Mouse (Mus musculus): ENCODE measurements at regions not wholly inside any gene's neighbourhood (a gene's known extent, or its start where the extent isn't known, plus 50 kb on each side); places are given as distances from the start of the nearest gene placed in this dataset.

GRCm38 (mm10) chr7:39866674-39867428, 349.3 kb downstream of the Zfp619 start:
- no peak for DNase-seq (ENCODE audit: low spot score in 2 of 2)

GRCm38 (mm10) chr7:39867451-39867850, 349.9 kb downstream of the Zfp619 start:
- no peak for DNase-seq (ENCODE audit: low spot score in 2 of 2)

- no peak for DNase-seq (ENCODE audit: low spot score in 2 of 2)
Measured at GRCm38 (mm10) chr7:39882113-39882512, 364.5 kb downstream of the Zfp619 start.

- DNase-seq (ENCODE audit: low spot score in 2 of 2): no peak
Measured at GRCm38 (mm10) chr7:39894208-39894896, 376.8 kb downstream of the Zfp619 start.

GRCm38 (mm10) chr7:39896918-39897317, 379.4 kb downstream of the Zfp619 start:
- no peak for DNase-seq (ENCODE audit: low spot score in 2 of 2)

- DNase-seq (ENCODE audit: low spot score in 2 of 2): no peak
Measured at GRCm38 (mm10) chr7:39898268-39898667, 380.7 kb downstream of the Zfp619 start.

- DNase-seq (ENCODE audit: low spot score in 2 of 2): no peak
Measured at GRCm38 (mm10) chr7:39933946-39934345, 416.4 kb downstream of the Zfp619 start.

GRCm38 (mm10) chr7:39937262-39937661, 419.7 kb downstream of the Zfp619 start:
- no peak for DNase-seq (ENCODE audit: low spot score in 2 of 2)

- no peak for DNase-seq (ENCODE audit: low spot score in 2 of 2)
Measured at GRCm38 (mm10) chr7:39942262-39942900, 424.8 kb downstream of the Zfp619 start.

GRCm38 (mm10) chr7:39954110-39954509, 436.5 kb downstream of the Zfp619 start:
- DNase-seq (ENCODE audit: low spot score in 2 of 2): no peak

- no peak for DNase-seq (ENCODE audit: low spot score in 2 of 2)
Measured at GRCm38 (mm10) chr7:39954931-39955330, 437.4 kb downstream of the Zfp619 start.

GRCm38 (mm10) chr7:39978121-39978520, 460.6 kb downstream of the Zfp619 start:
- DNase-seq (ENCODE audit: low spot score in 2 of 2): no peak

- no peak for DNase-seq (ENCODE audit: low spot score in 2 of 2)
Measured at GRCm38 (mm10) chr7:39981647-39982046, 464.1 kb downstream of the Zfp619 start.
